25 mouse cellular contexts compared by ENCODE assay signal in the genomic region with DNA sequence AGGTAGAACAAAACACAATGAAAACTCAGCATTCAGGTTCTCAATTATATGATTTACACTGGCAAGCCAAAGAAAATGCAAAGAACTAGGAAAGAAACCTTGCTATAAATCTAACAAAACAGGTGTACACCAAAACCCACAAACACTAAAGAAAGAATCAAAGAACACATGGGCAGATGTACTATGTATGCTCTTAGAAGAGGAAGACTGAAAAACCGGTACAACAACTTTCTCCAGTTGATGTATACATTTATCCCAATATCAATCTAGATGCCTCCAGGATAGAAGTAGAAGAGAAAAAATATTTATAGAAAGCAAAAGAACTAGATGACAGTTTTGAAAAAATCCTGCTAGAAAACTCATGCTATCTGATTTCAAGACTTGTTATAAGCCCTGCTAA.
"Had no signal": no experiment of that assay in that cellular context is flagged by ENCODE, and none has a peak within 500 bp of the region (broad histone marks: within the 10 kb centered on the region; RNA-seq: fewer than 3 reads in every experiment).

No protein-coding gene starts in this region.

- ATAC-seq: hindbrain, embryonic 16.5 days; inflammation-experienced regulatory T-cells, adult 6 months; intestine, embryonic 15.5 days; intestine, postnatal 0 days; liver, embryonic 12.5 days had no signal

- H3K27ac ChIP-seq: heart, embryonic 10.5 days; hindbrain, embryonic 10.5 days; hindbrain, embryonic 12.5 days; hindbrain, embryonic 14.5 days; intestine, embryonic 15.5 days; layer of hippocampus, adult 2 months; limb, embryonic 12.5 days; limb, embryonic 15.5 days; liver, embryonic 12.5 days; liver, embryonic 14.5 days had no signal

- DNase-seq: gastrocnemius, postnatal 10 days; gastrocnemius, postnatal 25 days; heart, adult 18-20 months; heart, postnatal 10 days; heart, postnatal 4 days; kidney, adult 18-20 months; kidney, adult 8-10 months; kidney, postnatal 10 days; kidney, postnatal 25 days; kidney, postnatal 4 days; left cerebral cortex, postnatal 4 days had no signal

- H3K4me2 ChIP-seq: heart, embryonic 12.5 days; hindbrain, embryonic 12.5 days; hindbrain, embryonic 14.5 days; intestine, embryonic 15.5 days; limb, embryonic 12.5 days; limb, embryonic 15.5 days; liver, embryonic 12.5 days had no signal

- H3K36me3 ChIP-seq: heart, embryonic 10.5 days; heart, embryonic 12.5 days; hindbrain, embryonic 10.5 days; hindbrain, embryonic 12.5 days; intestine, embryonic 15.5 days; limb, embryonic 12.5 days; limb, embryonic 15.5 days; liver, embryonic 12.5 days had no signal

- H3K27me3 ChIP-seq: heart, embryonic 12.5 days; hindbrain, embryonic 12.5 days; intestine, embryonic 15.5 days; limb, embryonic 12.5 days; limb, embryonic 15.5 days; liver, embryonic 12.5 days had no signal

- H3K4me3 ChIP-seq: heart, embryonic 10.5 days; heart, embryonic 12.5 days; hindbrain, embryonic 10.5 days; hindbrain, embryonic 12.5 days; intestine, embryonic 15.5 days; layer of hippocampus, adult 2 months; limb, embryonic 12.5 days; limb, embryonic 15.5 days; liver, embryonic 12.5 days had no signal

- H3K9ac ChIP-seq: heart, embryonic 12.5 days; hindbrain, embryonic 12.5 days; hindbrain, embryonic 14.5 days; intestine, embryonic 15.5 days; limb, embryonic 12.5 days; limb, embryonic 15.5 days; liver, embryonic 12.5 days; liver, embryonic 14.5 days had no signal

- H3K9me3 ChIP-seq: heart, embryonic 10.5 days; heart, embryonic 12.5 days; hindbrain, embryonic 10.5 days; hindbrain, embryonic 12.5 days; intestine, embryonic 15.5 days; limb, embryonic 12.5 days; limb, embryonic 15.5 days; liver, embryonic 12.5 days had no signal
